Mouse (Mus musculus) olfactory bulb, adult 2 months (tissue): ENCODE measurements at regions not wholly inside any gene's neighbourhood (a gene's known extent, or its start where the extent isn't known, plus 50 kb on each side); places are given as distances from the start of the nearest gene placed in this dataset.

Experiments
- CTCF ChIP-seq: fragments of 200-500 bp; IDR thresholded peaks from 2 replicates; pipeline ENCODE4 v1.5.1; 2012; ENCODE audit warnings: low read depth, mild to moderate bottlenecking, low read length, moderate library complexity; ENCODE audit not compliant: insufficient read depth
- POLR2A ChIP-seq: fragments of 200-500 bp; IDR thresholded peaks from 2 replicates; pipeline ENCODE4 v1.6.1; 2012; ENCODE audit warnings: mild to moderate bottlenecking, low read depth, low read length, moderate library complexity; ENCODE audit not compliant: insufficient read depth

DNA sequence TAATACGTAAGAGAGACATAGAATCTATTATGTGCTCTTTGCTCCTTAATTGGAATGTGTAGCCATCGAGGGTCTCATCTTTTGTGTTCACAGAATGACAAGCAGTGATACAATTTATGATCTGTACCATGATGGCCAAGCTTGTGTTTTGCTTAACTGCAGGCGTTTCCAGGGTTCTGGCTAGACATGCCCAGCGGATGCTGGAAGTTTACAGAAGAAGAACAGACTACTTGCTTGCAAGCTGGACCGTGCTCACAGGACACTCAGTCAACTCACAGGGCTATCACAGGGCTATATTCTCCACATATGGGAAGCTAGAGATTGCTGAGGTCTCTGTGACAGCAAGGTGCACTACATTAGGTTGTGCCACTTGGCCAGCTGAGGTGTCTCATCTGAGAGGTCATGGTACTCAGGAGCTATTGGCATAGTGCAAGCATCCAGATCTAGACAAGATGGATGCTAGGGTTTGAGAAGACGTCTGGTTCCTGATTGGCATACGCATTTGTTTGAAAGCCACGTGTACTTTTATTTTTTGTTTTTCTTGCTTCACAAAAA lies 75.2 kb upstream of the Map4k3 start:
- TF ChIP-seq CTCF: no peak
- TF ChIP-seq POLR2A: no peak
